Comparison of ENCODE assay signal across 21 mouse cellular contexts in the genomic region with DNA sequence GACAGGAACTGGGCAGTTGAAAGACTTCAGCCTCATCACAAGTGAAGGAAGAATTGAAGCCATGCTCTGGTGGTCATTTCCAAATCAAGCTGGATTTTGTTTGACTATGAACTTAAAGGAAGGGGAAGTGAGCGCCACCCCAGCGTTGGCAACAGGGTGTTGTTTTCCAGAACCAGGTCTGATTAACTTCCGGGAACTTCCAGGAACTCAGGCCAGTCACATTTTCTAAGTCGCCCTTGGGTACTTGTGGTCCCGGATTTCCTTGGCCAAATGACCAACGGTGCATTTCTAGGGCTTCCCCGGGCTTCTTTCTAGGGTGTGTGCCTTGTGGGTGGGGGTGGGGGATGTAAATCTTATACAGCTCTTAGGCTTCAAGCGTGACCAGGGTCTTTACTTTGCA.
DNase-seq lines count a peak whose midpoint lies in the region.
"Had no signal": no experiment of that assay in that cellular context is flagged by ENCODE, and none has a peak within 500 bp of the region (broad histone marks: within the 10 kb centered on the region; RNA-seq: fewer than 3 reads in every experiment).

No protein-coding gene starts in this region.

- peaks cover 27% of the 10 kb centered on the region for H3K4me1 ChIP-seq in heart, embryonic 10.5 days
- peaks cover 58% of the 10 kb centered on the region for H3K4me1 ChIP-seq in limb, embryonic 10.5 days
- H3K4me1 ChIP-seq: forebrain, embryonic 15.5 days; megakaryocyte, embryonic 14.5 days had no signal

- WGBS in heart, embryonic 10.5 days: 76% methylated on average over 8 of the region's 8 CpGs
- 86% methylated on average over 8 of the region's 8 CpGs for WGBS in limb, embryonic 10.5 days

- H3K9me3 ChIP-seq in heart, embryonic 10.5 days: no peaks in the 10 kb centered on the region
- no peaks in the 10 kb centered on the region for H3K9me3 ChIP-seq in limb, embryonic 10.5 days (replicated peaks)
- H3K9me3 ChIP-seq: embryonic facial prominence, embryonic 10.5 days; forebrain, embryonic 15.5 days; heart, embryonic 15.5 days; hindbrain, embryonic 13.5 days; limb, embryonic 12.5 days; lung, embryonic 15.5 days; megakaryocyte, embryonic 14.5 days had no signal

- intact Hi-C loops in heart, postnatal 14 days (cut with DNase I): loop anchor here (10.0 kb wide), 1 partner anchor 101 kb away; no protein-coding TSS in a partner anchor

- DNase-seq in heart, adult 18-20 months: peak; percentile 19 to 46
- DNase-seq in heart, postnatal 14 days: no peak
- peak; percentile 12 to 23 for DNase-seq in kidney, postnatal 36 days
- no peak for DNase-seq in kidney, postnatal 14 days
- no peak for DNase-seq in heart, embryonic 10.5 days (ENCODE audit: low spot score)
- DNase-seq in limb, embryonic 10.5 days (ENCODE audit: low spot score): no peak
- no peak for DNase-seq in right cerebral cortex, adult 18-20 months
- DNase-seq: adrenal gland, postnatal 14 days; cerebellum, adult 9-11 months; gastrocnemius, postnatal 25 days; kidney, adult 11 months; layer of hippocampus, postnatal 36 days; midbrain, embryonic 14.5 days; right cerebral cortex, postnatal 14 days had no signal

- peak overlapping the region; percentile 64 for H3K27ac ChIP-seq in heart, embryonic 10.5 days
- H3K27ac ChIP-seq in limb, embryonic 10.5 days: peak overlapping the region; percentile 8; the same call in 1 of the 2 replicates
- H3K27ac ChIP-seq: embryonic facial prominence, embryonic 10.5 days; forebrain, embryonic 15.5 days; heart, embryonic 15.5 days; hindbrain, embryonic 13.5 days; limb, embryonic 12.5 days; lung, embryonic 15.5 days had no signal

- H3K36me3 ChIP-seq in heart, embryonic 10.5 days: no peaks in the 10 kb centered on the region
- H3K36me3 ChIP-seq in limb, embryonic 10.5 days: no peaks in the 10 kb centered on the region
- H3K36me3 ChIP-seq: embryonic facial prominence, embryonic 10.5 days; forebrain, embryonic 15.5 days; heart, embryonic 15.5 days; hindbrain, embryonic 13.5 days; limb, embryonic 12.5 days; lung, embryonic 15.5 days had no signal

- no peak overlapping the region for H3K4me3 ChIP-seq in heart, embryonic 10.5 days
- H3K4me3 ChIP-seq in limb, embryonic 10.5 days: no peak overlapping the region
- H3K4me3 ChIP-seq: embryonic facial prominence, embryonic 10.5 days; forebrain, embryonic 15.5 days; heart, embryonic 15.5 days; hindbrain, embryonic 13.5 days; limb, embryonic 12.5 days; lung, embryonic 15.5 days; megakaryocyte, embryonic 14.5 days had no signal

- H3K27me3 ChIP-seq in heart, embryonic 10.5 days (ENCODE audit: insufficient read depth, poor library complexity, severe bottlenecking): no peaks in the 10 kb centered on the region
- no peaks in the 10 kb centered on the region for H3K27me3 ChIP-seq in limb, embryonic 10.5 days (ENCODE audit: low read depth, poor library complexity, severe bottlenecking)
- H3K27me3 ChIP-seq: forebrain, embryonic 15.5 days; heart, embryonic 15.5 days; hindbrain, embryonic 13.5 days; limb, embryonic 12.5 days; lung, embryonic 15.5 days had no signal

Comparison
In these comparisons a context has a peak if more than half of its experiments do, and no peak if none do; other contexts are left out.
1. DNase-seq: peak in heart, adult 18-20 months (2 of 2) and kidney, postnatal 36 days (2 of 2); none in heart, postnatal 14 days (0 of 2), kidney, postnatal 14 days (single experiment), heart, embryonic 10.5 days (single experiment), limb, embryonic 10.5 days (single experiment) and right cerebral cortex, adult 18-20 months (single experiment).